Mouse (Mus musculus) adrenal gland, adult 8-10 months (tissue): ENCODE data around the gene Ctps. TPM values are rescaled to one million over a fixed set of nuclear protein-coding genes. Genes with fewer than 3 reads are reported as not detected.

ENCODE experiments used
- DNase-seq: peaks from one replicate; pipeline ENCODE4 v3.0.0; 2022
- total RNA-seq, 4 experiments: library from RNA; stranded (reverse); gene quantifications; 2 replicates each; pipeline ENCODE4 v1.2.4; 2022

Ctps gene
- total RNA-seq, 4 experiments from 2014 or later = 36.8 to 41.7 (median 39.2) TPM

GRCm38 (mm10) chr4:120570438-120571069 lies 478 bp upstream of the Ctps start:
- DNase-seq = no peak

- DNase-seq = no peak
Measured at GRCm38 (mm10) chr4:120569025-120569424, 1.1 kb downstream of the Ctps start.

GRCm38 (mm10) chr4:120568005-120568404 lies 2.1 kb downstream of the Ctps start:
- DNase-seq = no peak

GRCm38 (mm10) chr4:120565726-120566125 lies 4.3 kb downstream of the Ctps start:
- no peak for DNase-seq

- no peak for DNase-seq
Measured at GRCm38 (mm10) chr4:120556592-120556991, 13.5 kb downstream of the Ctps start.

- DNase-seq = no peak
Measured at GRCm38 (mm10) chr4:120544896-120545295, 25.2 kb downstream of the Ctps start.

- DNase-seq = no peak
Measured at GRCm38 (mm10) chr4:120538664-120539063, 31.4 kb downstream of the Ctps start.

- DNase-seq = no peak
Measured at GRCm38 (mm10) chr4:120531986-120532385, 38.1 kb downstream of the Ctps start, which contains the start of gene Slfnl1. TSS of gene Slfnl1 (plus strand) at chr4:120532231.

GRCm38 (mm10) chr4:120528171-120528570 lies 41.9 kb downstream of the Ctps start:
- DNase-seq = no peak

- DNase-seq = no peak
Measured at GRCm38 (mm10) chr4:120523092-120523491, 47.0 kb downstream of the Ctps start.

GRCm38 (mm10) chr4:120522351-120522750 lies 47.7 kb downstream of the Ctps start:
- DNase-seq = no peak

GRCm38 (mm10) chr4:120521761-120522160 lies 48.3 kb downstream of the Ctps start:
- no peak for DNase-seq

GRCm38 (mm10) chr4:120517335-120517734 lies 52.7 kb downstream of the Ctps start:
- DNase-seq = no peak

- DNase-seq = no peak
Measured at GRCm38 (mm10) chr4:120516907-120517306, 53.2 kb downstream of the Ctps start.

- no peak for DNase-seq
Measured at GRCm38 (mm10) chr4:120516491-120516890, 53.6 kb downstream of the Ctps start.

GRCm38 (mm10) chr4:120514366-120514765 lies 55.7 kb downstream of the Ctps start:
- DNase-seq = no peak

GRCm38 (mm10) chr4:120511203-120511602 lies 58.9 kb downstream of the Ctps start:
- no peak for DNase-seq

GRCm38 (mm10) chr4:120506955-120507354 lies 63.1 kb downstream of the Ctps start:
- DNase-seq = no peak

Other genes with a start within 250 kb of the Ctps start
- gene Scmh1, start 165.0 kb downstream of the Ctps start, total RNA-seq = 10 to 100 TPM; 31.8 to 57.1 (median 47.6) TPM
- gene Slfnl1, start 38.0 kb downstream of the Ctps start, total RNA-seq = under 1 TPM; 0.22 to 0.59 (median 0.39) TPM
- not detected for gene Gm8439, start 18.5 kb upstream of the Ctps start, total RNA-seq
- gene Cited4, start 96.3 kb upstream of the Ctps start, total RNA-seq = 10 to 100 TPM in 2 of 4 experiments, 1 to 10 TPM in 2; 9.6 to 19.4 (median 12.6) TPM
- gene Kcnq4, start 178.3 kb upstream of the Ctps start, total RNA-seq = 1 to 10 TPM; 1.8 to 3.5 (median 2.9) TPM